Mouse (Mus musculus): Measurements from ENCODE around the gene Zfp385b. TPM values are rescaled to one million over a fixed set of nuclear protein-coding genes. Genes with fewer than 3 reads are reported as not detected.

Gene Zfp385b
- total RNA-seq, 2 experiments from 2014 or later: not detected

GRCm38 (mm10) chr2:77526301-77526700 lies 293.1 kb downstream of the Zfp385b start:
- ATAC-seq (replicated peaks; ENCODE audit: poor library complexity): no peak

- ATAC-seq (replicated peaks; ENCODE audit: poor library complexity): no peak
Measured at GRCm38 (mm10) chr2:77522223-77522622, 297.2 kb downstream of the Zfp385b start.

- ATAC-seq (replicated peaks; ENCODE audit: poor library complexity): 0 out of 2 replicates have a peak, but pooled peaks have one; percentile 19
Measured at GRCm38 (mm10) chr2:77519341-77519740, 300.1 kb downstream of the Zfp385b start.

- peak; percentile 42 for ATAC-seq (replicated peaks; ENCODE audit: poor library complexity)
Measured at GRCm38 (mm10) chr2:77518693-77519092, 300.7 kb downstream of the Zfp385b start.

GRCm38 (mm10) chr2:77516606-77517005 lies 302.8 kb downstream of the Zfp385b start:
- ATAC-seq (replicated peaks; ENCODE audit: poor library complexity): no peak

- peak; percentile 83 for ATAC-seq (replicated peaks; ENCODE audit: poor library complexity)
Measured at GRCm38 (mm10) chr2:77515654-77516053, 303.8 kb downstream of the Zfp385b start.

- no peak for ATAC-seq (replicated peaks; ENCODE audit: poor library complexity)
Measured at GRCm38 (mm10) chr2:77515011-77515410, 304.4 kb downstream of the Zfp385b start.

- no peak for ATAC-seq (replicated peaks; ENCODE audit: poor library complexity)
Measured at GRCm38 (mm10) chr2:77514476-77514875, 305.0 kb downstream of the Zfp385b start.

GRCm38 (mm10) chr2:77508731-77509130 lies 310.7 kb downstream of the Zfp385b start:
- no peak for ATAC-seq (replicated peaks; ENCODE audit: poor library complexity)

GRCm38 (mm10) chr2:77506308-77506707 lies 313.1 kb downstream of the Zfp385b start:
- ATAC-seq (replicated peaks; ENCODE audit: poor library complexity): 0 out of 2 replicates have a peak, but pooled peaks have one; percentile 9

- no peak for ATAC-seq (replicated peaks; ENCODE audit: poor library complexity)
Measured at GRCm38 (mm10) chr2:77505614-77506013, 313.8 kb downstream of the Zfp385b start.

GRCm38 (mm10) chr2:77503674-77504351 lies 315.6 kb downstream of the Zfp385b start:
- ATAC-seq (replicated peaks; ENCODE audit: poor library complexity): no peak

GRCm38 (mm10) chr2:77503217-77503616 lies 316.2 kb downstream of the Zfp385b start:
- ATAC-seq (replicated peaks; ENCODE audit: poor library complexity): no peak

GRCm38 (mm10) chr2:77502458-77502857 lies 317.0 kb downstream of the Zfp385b start:
- ATAC-seq (replicated peaks; ENCODE audit: poor library complexity): peak; percentile 86

- no peak for ATAC-seq (replicated peaks; ENCODE audit: poor library complexity)
Measured at GRCm38 (mm10) chr2:77500480-77500879, 319.0 kb downstream of the Zfp385b start.

GRCm38 (mm10) chr2:77498379-77498778 lies 321.1 kb downstream of the Zfp385b start:
- peak; percentile 55 for ATAC-seq (replicated peaks; ENCODE audit: poor library complexity)

- ATAC-seq (replicated peaks; ENCODE audit: poor library complexity): no peak
Measured at GRCm38 (mm10) chr2:77497942-77498341, 321.5 kb downstream of the Zfp385b start.

- no peak for ATAC-seq (replicated peaks; ENCODE audit: poor library complexity)
Measured at GRCm38 (mm10) chr2:77496071-77496470, 323.4 kb downstream of the Zfp385b start.

- ATAC-seq (replicated peaks; ENCODE audit: poor library complexity): no peak
Measured at GRCm38 (mm10) chr2:77495344-77495743, 324.1 kb downstream of the Zfp385b start.

- no peak for ATAC-seq (replicated peaks; ENCODE audit: poor library complexity)
Measured at GRCm38 (mm10) chr2:77493695-77494094, 325.7 kb downstream of the Zfp385b start.

GRCm38 (mm10) chr2:77487151-77487550 lies 332.3 kb downstream of the Zfp385b start:
- ATAC-seq (replicated peaks; ENCODE audit: poor library complexity): no peak

GRCm38 (mm10) chr2:77481274-77481673 lies 338.2 kb downstream of the Zfp385b start:
- ATAC-seq (replicated peaks; ENCODE audit: poor library complexity): no peak

GRCm38 (mm10) chr2:77477536-77477935 lies 341.9 kb downstream of the Zfp385b start:
- ATAC-seq (replicated peaks; ENCODE audit: poor library complexity): no peak
